Mouse (Mus musculus) cerebellum, postnatal 36 days (tissue): Measurements from ENCODE around the gene Lrig1.

ENCODE experiments used
- DNase-seq, 2 experiments: peaks; one replicate each; pipeline ENCODE4 v3.0.0; 2021 to 2022; ENCODE audit warnings: mixed read lengths in 2 of 2

The Lrig1 gene

GRCm38 (mm10) chr6:94669370-94669769 lies 30.6 kb downstream of the Lrig1 start:
- DNase-seq = no peak

GRCm38 (mm10) chr6:94668204-94668863 lies 31.6 kb downstream of the Lrig1 start:
- no peak for DNase-seq

GRCm38 (mm10) chr6:94667131-94667530 lies 32.8 kb downstream of the Lrig1 start:
- no peak for DNase-seq

GRCm38 (mm10) chr6:94666432-94667119 lies 33.4 kb downstream of the Lrig1 start:
- no peak for DNase-seq

- DNase-seq = no peak
These were observed 34.3 kb downstream of the Lrig1 start for GRCm38 (mm10) chr6:94665677-94666076.

- no peak for DNase-seq
These were observed 34.7 kb downstream of the Lrig1 start for GRCm38 (mm10) chr6:94665248-94665647.

- no peak for DNase-seq
These were observed 36.0 kb downstream of the Lrig1 start for GRCm38 (mm10) chr6:94664000-94664399.

- DNase-seq = no peak
These were observed 38.0 kb downstream of the Lrig1 start for GRCm38 (mm10) chr6:94661923-94662322.

GRCm38 (mm10) chr6:94661321-94661720 lies 38.6 kb downstream of the Lrig1 start:
- no peak for DNase-seq

- no peak for DNase-seq
These were observed 40.0 kb downstream of the Lrig1 start for GRCm38 (mm10) chr6:94659886-94660333.

GRCm38 (mm10) chr6:94658136-94658480 lies 41.9 kb downstream of the Lrig1 start:
- DNase-seq = no peak

GRCm38 (mm10) chr6:94657204-94658135 lies 42.5 kb downstream of the Lrig1 start:
- no peak for DNase-seq

GRCm38 (mm10) chr6:94655818-94656478 lies 44.0 kb downstream of the Lrig1 start:
- DNase-seq = no peak

GRCm38 (mm10) chr6:94653388-94654316 lies 46.3 kb downstream of the Lrig1 start:
- no peak for DNase-seq

- DNase-seq = no peak
These were observed 47.2 kb downstream of the Lrig1 start for GRCm38 (mm10) chr6:94652659-94653213.

- DNase-seq = no peak
These were observed 48.4 kb downstream of the Lrig1 start for GRCm38 (mm10) chr6:94651541-94651940.

- no peak for DNase-seq
These were observed 50.3 kb downstream of the Lrig1 start for GRCm38 (mm10) chr6:94649637-94650036.

GRCm38 (mm10) chr6:94648496-94648895 lies 51.5 kb downstream of the Lrig1 start:
- DNase-seq = no peak

GRCm38 (mm10) chr6:94647574-94648430 lies 52.2 kb downstream of the Lrig1 start:
- DNase-seq = peak in 1 of 2 experiments; percentile 41

GRCm38 (mm10) chr6:94646902-94647301 lies 53.1 kb downstream of the Lrig1 start:
- DNase-seq = no peak
